In genomic region chr1:72295746-72296145, GRCm38 (mm10) we compare ENCODE assay signal across 18 mouse cellular contexts. TPM values are rescaled to one million over a fixed set of nuclear protein-coding genes. Genes with fewer than 3 reads are reported as not detected.
"Had no signal": no experiment of that assay in that cellular context is flagged by ENCODE, and none has a peak within 500 bp of the region (broad histone marks: within the 10 kb centered on the region; RNA-seq: fewer than 3 reads in every experiment).

No protein-coding gene starts in this region.

- H3K4me3 ChIP-seq: left cerebral cortex, adult 2 months; liver, embryonic 13.5 days had no signal

- H3K27me3 ChIP-seq: liver, embryonic 13.5 days had no signal

- H3K27ac ChIP-seq: kidney, postnatal 0 days; left cerebral cortex, adult 2 months; liver, embryonic 13.5 days; stomach, postnatal 0 days had no signal

- DNase-seq: kidney, adult 11 months; kidney, adult 9 months; kidney, postnatal 25 days; layer of hippocampus, postnatal 36 days; liver, embryonic 13.5 days; lung, adult 2 months; lung, postnatal 14 days; lung, postnatal 4 days; midbrain, embryonic 14.5 days; thymus, adult 2 months; thymus, postnatal 14 days; thymus, postnatal 4 days had no signal

- H3K9ac ChIP-seq: liver, embryonic 13.5 days had no signal

- H3K9me3 ChIP-seq: liver, embryonic 13.5 days had no signal

- H3K36me3 ChIP-seq: liver, embryonic 13.5 days had no signal

- H3K4me2 ChIP-seq: liver, embryonic 13.5 days; midbrain, embryonic 11.5 days had no signal

- H3K4me1 ChIP-seq: liver, embryonic 13.5 days had no signal

RNA-seq across cellular contexts. Expression of gene Tmem169, which starts 11.6 kb away (rescaled TPM):
- total RNA-seq: megakaryocyte progenitor cell, adult 5-6 weeks; megakaryocyte-erythroid progenitor cell, adult 5-6 weeks had no signal
